9 mouse cellular contexts compared by ENCODE assay signal in genomic region chr11:43618403-43618802, GRCm38 (mm10). TPM values are rescaled to one million over a fixed set of nuclear protein-coding genes. Genes with fewer than 3 reads are reported as not detected.
DNase-seq lines count a peak whose midpoint lies in the region; ATAC-seq and TF ChIP-seq lines count a peak whose summit lies in the region.
"Had no signal": no experiment of that assay in that cellular context is flagged by ENCODE, and none has a peak within 500 bp of the region (broad histone marks: within the 10 kb centered on the region; RNA-seq: fewer than 3 reads in every experiment).

No protein-coding gene starts in this region.

- no peaks in the 10 kb centered on the region for H3K4me1 ChIP-seq in lung, adult 2 months (ENCODE audit: control insufficient read depth, insufficient read depth, low read length)
- H3K4me1 ChIP-seq in heart, embryonic 12.5 days (replicated peaks), result peaks cover 20% of the 10 kb centered on the region
- H3K4me1 ChIP-seq in limb, embryonic 14.5 days (ENCODE audit: control insufficient read depth, insufficient read depth, low read length), result no peaks in the 10 kb centered on the region
- H3K4me1 ChIP-seq in stomach, postnatal 0 days (replicated peaks; ENCODE audit: control insufficient read depth, insufficient read depth), result no peaks in the 10 kb centered on the region

- no peak for TF ChIP-seq CTCF in lung, adult 2 months (IDR thresholded peaks at IDR 0.05; ENCODE audit: insufficient read depth, low read length)
- TF ChIP-seq CTCF in stomach, postnatal 0 days (IDR thresholded peaks at IDR 0.05; ENCODE audit: low read depth), result no peak

- H3K9me3 ChIP-seq in heart, embryonic 12.5 days (replicated peaks), result no peaks in the 10 kb centered on the region; the same call in 1 of the 2 replicates
- no peaks in the 10 kb centered on the region for H3K9me3 ChIP-seq in limb, embryonic 14.5 days (ENCODE audit: control insufficient read depth, low read length)
- no peaks in the 10 kb centered on the region for H3K9me3 ChIP-seq in stomach, postnatal 0 days (ENCODE audit: control insufficient read depth, low read length)

- no peaks in the 10 kb centered on the region for H3K27me3 ChIP-seq in heart, embryonic 12.5 days (replicated peaks)
- no peaks in the 10 kb centered on the region for H3K27me3 ChIP-seq in limb, embryonic 14.5 days (ENCODE audit: control insufficient read depth, insufficient read depth, low read length)
- no peaks in the 10 kb centered on the region for H3K27me3 ChIP-seq in stomach, postnatal 0 days (ENCODE audit: control insufficient read depth, insufficient read depth, low read length)

- H3K4me3 ChIP-seq in lung, adult 2 months (replicated peaks; ENCODE audit: extremely low read depth, low read depth, low read length), result no peak overlapping the region
- H3K4me3 ChIP-seq in heart, embryonic 12.5 days, result no peak overlapping the region
- H3K4me3 ChIP-seq in limb, embryonic 14.5 days (replicated peaks; ENCODE audit: low read length), result no peak overlapping the region
- H3K4me3 ChIP-seq in stomach, postnatal 0 days (ENCODE audit: low read depth, low read length), result no peak overlapping the region

- TF ChIP-seq EP300 in stomach, postnatal 0 days (optimal IDR thresholded peaks at IDR 0.05), result no peak

- no peaks in the 10 kb centered on the region for H3K36me3 ChIP-seq in heart, embryonic 12.5 days
- H3K36me3 ChIP-seq in limb, embryonic 14.5 days (ENCODE audit: control insufficient read depth, insufficient read depth, low read length), result no peaks in the 10 kb centered on the region
- no peaks in the 10 kb centered on the region for H3K36me3 ChIP-seq in stomach, postnatal 0 days (ENCODE audit: control insufficient read depth, insufficient read depth, low read length)

- DNase-seq in lung, postnatal 10 days, result peak; percentile 7
- DNase-seq in lung, adult 2 months, result no peak
- no peak for DNase-seq in limb, embryonic 14.5 days (ENCODE audit: low spot score)
- no peak for DNase-seq in stomach, postnatal 0 days (ENCODE audit: low spot score)
- no peak for DNase-seq in gastrocnemius, postnatal 14 days
- DNase-seq in right cerebral cortex, postnatal 10 days (ENCODE audit: low spot score in 2 of 2), result no peak
- DNase-seq: layer of hippocampus, adult 9-11 months had no signal

- H3K9ac ChIP-seq in heart, embryonic 12.5 days, result no peak overlapping the region
- H3K9ac ChIP-seq in limb, embryonic 14.5 days (ENCODE audit: low read depth, low read length, severe bottlenecking), result no peak overlapping the region
- H3K9ac ChIP-seq in stomach, postnatal 0 days (ENCODE audit: low read length), result no peak overlapping the region

- intact Hi-C loops in gastrocnemius, postnatal 14 days (cut with DNase I; ENCODE audit: low total_unique reads), result loop anchor here (10.0 kb wide), 1 partner anchor 124 kb away; no protein-coding TSS in a partner anchor

- WGBS in lung, adult 2 months, result 63% methylated on average over 7 of the region's 7 CpGs
- 60% methylated on average over 7 of the region's 7 CpGs for WGBS in heart, embryonic 12.5 days
- WGBS in limb, embryonic 14.5 days, result 69% methylated on average over 7 of the region's 7 CpGs
- WGBS in stomach, postnatal 0 days, result 43% methylated on average over 7 of the region's 7 CpGs

- no peak for TF ChIP-seq POLR2A in lung, adult 2 months (IDR thresholded peaks at IDR 0.05; ENCODE audit: borderline replicate concordance, extremely low read depth, low read depth, low read length)
- TF ChIP-seq POLR2A in limb, embryonic 14.5 days (IDR thresholded peaks at IDR 0.05; ENCODE audit: borderline replicate concordance, extremely low read depth, insufficient read depth, insufficient read length), result no peak

- peak; percentile 24; the same call in 1 of the 2 replicates for ATAC-seq in heart, embryonic 12.5 days (ENCODE audit: insufficient number of reproducible peaks, low FRiP score)
- peak; percentile 37; the same call in 1 of the 2 replicates for ATAC-seq in limb, embryonic 14.5 days (ENCODE audit: low FRiP score, low read depth)
- ATAC-seq in stomach, postnatal 0 days (ENCODE audit: low FRiP score, low TSS enrichment), result peak; percentile 30; the same call in 1 of the 2 replicates

- H3K4me2 ChIP-seq in heart, embryonic 12.5 days, result no peak overlapping the region
- no peak overlapping the region for H3K4me2 ChIP-seq in limb, embryonic 14.5 days (replicated peaks; ENCODE audit: low read depth, low read length, severe bottlenecking)
- H3K4me2 ChIP-seq in stomach, postnatal 0 days (replicated peaks; ENCODE audit: low read depth), result no peak overlapping the region

- peak overlapping the region; percentile 14 for H3K27ac ChIP-seq in heart, embryonic 12.5 days (ENCODE audit: poor library complexity, severe bottlenecking)
- H3K27ac ChIP-seq in limb, embryonic 14.5 days (replicated peaks; ENCODE audit: low read depth, low read length), result no peak overlapping the region
- H3K27ac ChIP-seq in stomach, postnatal 0 days (replicated peaks), result peak overlapping the region; percentile 64

RNA-seq across cellular contexts. Expression of gene Fabp6, which starts 17.1 kb away (rescaled TPM):
- 0.34 TPM in 1 of 2 replicates, not detected in the other for polyA plus RNA-seq in lung, adult 2 months (2012; rRNA removed)
- polyA plus RNA-seq in heart, embryonic 12.5 days (2016; fragmentation: Nextera tagmentation; extraction: Ambion mirVana), result not detected in 2 replicates
- 0.49 TPM in 1 of 2 replicates, not detected in the other for polyA plus RNA-seq in limb, embryonic 14.5 days (2012; rRNA removed)
- not detected in 2 replicates for polyA plus RNA-seq in limb, embryonic 14.5 days (2014; fragmentation: Nextera tagmentation; extraction: Ambion mirVana)
- polyA plus RNA-seq in stomach, postnatal 0 days (2015; fragmentation: Nextera tagmentation; extraction: Ambion mirVana), result 5.9 and 7.6 TPM in 2 replicates
- not detected for total RNA-seq in gastrocnemius, postnatal 14 days (2021)
- polyA plus RNA-seq: embryonic facial prominence, embryonic 11.5 days had no signal

RNA-seq across cellular contexts. Expression of gene 4933415A04Rik, which starts 31.6 kb away (rescaled TPM):
- polyA plus RNA-seq in lung, adult 2 months (2012; rRNA removed), result 0.24 and 0.38 TPM in 2 replicates
- 4.6 and 5.6 TPM in 2 replicates for polyA plus RNA-seq in heart, embryonic 12.5 days (2016; fragmentation: Nextera tagmentation; extraction: Ambion mirVana)
- polyA plus RNA-seq in limb, embryonic 14.5 days (2012; rRNA removed), result 0.61 and 0.70 TPM in 2 replicates
- 2.2 and 3.6 TPM in 2 replicates for polyA plus RNA-seq in limb, embryonic 14.5 days (2014; fragmentation: Nextera tagmentation; extraction: Ambion mirVana)
- polyA plus RNA-seq in stomach, postnatal 0 days (2015; fragmentation: Nextera tagmentation; extraction: Ambion mirVana), result 2.4 TPM in 2 replicates
- under 1 TPM; 0.10 to 0.16 TPM for total RNA-seq in gastrocnemius, postnatal 14 days (2021)
